8 mouse cellular contexts compared by ENCODE assay signal in genomic region chrX:12839406-12840159, GRCm38 (mm10).
A peak's percentile ranks its signal among the peaks of the same experiment; 100 is the strongest.
DNase-seq lines count a peak whose midpoint lies in the region; ATAC-seq and TF ChIP-seq lines count a peak whose summit lies in the region.

No protein-coding gene starts in this region.

- peaks cover 8% of the 10 kb centered on the region for H3K27me3 ChIP-seq in embryonic facial prominence, embryonic 10.5 days (replicated peaks; ENCODE audit: low read depth, poor library complexity, severe bottlenecking)
- H3K27me3 ChIP-seq in heart, embryonic 15.5 days = no peaks in the 10 kb centered on the region
- H3K27me3 ChIP-seq in kidney, postnatal 0 days (ENCODE audit: insufficient read depth, low read length) = no peaks in the 10 kb centered on the region
- H3K27me3 ChIP-seq in liver, embryonic 12.5 days (replicated peaks) = no peaks in the 10 kb centered on the region
- no peaks in the 10 kb centered on the region for H3K27me3 ChIP-seq in thymus, adult 2 months (ENCODE audit: control insufficient read depth, insufficient read depth, low read length)

- H3K9ac ChIP-seq in heart, embryonic 15.5 days = peak overlapping the region; percentile 31; the same call in 1 of the 2 replicates
- no peak overlapping the region for H3K9ac ChIP-seq in kidney, postnatal 0 days (ENCODE audit: low read depth, low read length)
- no peak overlapping the region for H3K9ac ChIP-seq in liver, embryonic 12.5 days

- peaks cover 9% of the 10 kb centered on the region; the same call in 1 of the 2 replicates for H3K4me1 ChIP-seq in embryonic facial prominence, embryonic 10.5 days
- H3K4me1 ChIP-seq in heart, embryonic 15.5 days (replicated peaks) = peaks cover 12% of the 10 kb centered on the region; the same call in 1 of the 2 replicates
- no peaks in the 10 kb centered on the region for H3K4me1 ChIP-seq in kidney, postnatal 0 days (replicated peaks; ENCODE audit: insufficient read depth, low read length)
- H3K4me1 ChIP-seq in liver, embryonic 12.5 days = no peaks in the 10 kb centered on the region
- H3K4me1 ChIP-seq in thymus, adult 2 months (replicated peaks; ENCODE audit: control insufficient read depth, insufficient read depth, low read length) = peaks cover 5% of the 10 kb centered on the region

- H3K27ac ChIP-seq in embryonic facial prominence, embryonic 10.5 days (replicated peaks) = peak overlapping the region; percentile 77
- peak overlapping the region; percentile 86 for H3K27ac ChIP-seq in heart, embryonic 15.5 days
- H3K27ac ChIP-seq in kidney, postnatal 0 days = peak overlapping the region; percentile 75
- no peak overlapping the region for H3K27ac ChIP-seq in liver, embryonic 12.5 days
- no peak overlapping the region for H3K27ac ChIP-seq in thymus, adult 2 months (ENCODE audit: control insufficient read depth, insufficient read depth, low read length)

- ATAC-seq in heart, embryonic 15.5 days (replicated peaks; ENCODE audit: insufficient number of reproducible peaks, insufficient read depth, low FRiP score, low read depth) = no peak; the same call in 1 of the 2 replicates
- peak; percentile 87 for ATAC-seq in kidney, postnatal 0 days (replicated peaks; ENCODE audit: low FRiP score, low read depth)
- ATAC-seq in liver, embryonic 12.5 days = no peak
- ATAC-seq in monocyte, adult 5-6 weeks (replicated peaks; ENCODE audit: insufficient number of reproducible peaks, low FRiP score, low TSS enrichment, poor library complexity, severe bottlenecking) = peak; percentile 73

- DNase-seq in CD4-positive helper T cell, adult 2 months (ENCODE audit: low read depth, low spot score) = peak; percentile 50
- DNase-seq in adipocyte (ENCODE audit: low spot score) = peak; percentile 72
- DNase-seq in embryonic facial prominence, embryonic 10.5 days (ENCODE audit: low spot score) = peak; percentile 44
- peak; percentile 90 for DNase-seq in kidney, postnatal 0 days (ENCODE audit: low spot score)
- DNase-seq in thymus, adult 2 months = peak; percentile 11

- WGBS in embryonic facial prominence, embryonic 10.5 days = 26% methylated on average over 11 of the region's 11 CpGs
- WGBS in heart, embryonic 15.5 days = 25% methylated on average over 11 of the region's 11 CpGs
- WGBS in kidney, postnatal 0 days = 23% methylated on average over 10 of the region's 11 CpGs
- 8% methylated on average over 8 of the region's 11 CpGs for WGBS in liver, embryonic 12.5 days (ENCODE audit: insufficient replicate concordance)
- WGBS in thymus, adult 2 months = 24% methylated on average over 11 of the region's 11 CpGs

- peak overlapping the region; percentile 48 for H3K4me3 ChIP-seq in embryonic facial prominence, embryonic 10.5 days
- H3K4me3 ChIP-seq in heart, embryonic 15.5 days = peak overlapping the region; percentile 45
- H3K4me3 ChIP-seq in kidney, postnatal 0 days (replicated peaks; ENCODE audit: low read depth, low read length) = peak overlapping the region; percentile 26
- peak overlapping the region; percentile 20 for H3K4me3 ChIP-seq in liver, embryonic 12.5 days
- H3K4me3 ChIP-seq in thymus, adult 2 months (ENCODE audit: control insufficient read depth, insufficient read depth, low read length) = no peak overlapping the region

- no peak for TF ChIP-seq POLR2A in thymus, adult 2 months (IDR thresholded peaks at IDR 0.05; ENCODE audit: control insufficient read depth, extremely low read depth, insufficient read depth, low read length, poor library complexity)

- H3K4me2 ChIP-seq in heart, embryonic 15.5 days = peak overlapping the region; percentile 62
- H3K4me2 ChIP-seq in kidney, postnatal 0 days (ENCODE audit: low read length) = peak overlapping the region; percentile 51
- peak overlapping the region; percentile 50 for H3K4me2 ChIP-seq in liver, embryonic 12.5 days

- no peaks in the 10 kb centered on the region for H3K9me3 ChIP-seq in embryonic facial prominence, embryonic 10.5 days
- no peaks in the 10 kb centered on the region for H3K9me3 ChIP-seq in heart, embryonic 15.5 days (replicated peaks)
- H3K9me3 ChIP-seq in kidney, postnatal 0 days (replicated peaks; ENCODE audit: low read length) = no peaks in the 10 kb centered on the region
- H3K9me3 ChIP-seq in liver, embryonic 12.5 days (replicated peaks) = no peaks in the 10 kb centered on the region

- H3K36me3 ChIP-seq in embryonic facial prominence, embryonic 10.5 days (replicated peaks) = no peaks in the 10 kb centered on the region
- no peaks in the 10 kb centered on the region for H3K36me3 ChIP-seq in heart, embryonic 15.5 days
- no peaks in the 10 kb centered on the region for H3K36me3 ChIP-seq in kidney, postnatal 0 days (ENCODE audit: insufficient read depth, low read length)
- H3K36me3 ChIP-seq in liver, embryonic 12.5 days = no peaks in the 10 kb centered on the region
- no peaks in the 10 kb centered on the region for H3K36me3 ChIP-seq in thymus, adult 2 months (ENCODE audit: control insufficient read depth, insufficient read depth, low read length)

- peak; percentile 78 for TF ChIP-seq CTCF in kidney, postnatal 0 days (IDR thresholded peaks at IDR 0.05; ENCODE audit: low read depth)
- no peak for TF ChIP-seq CTCF in thymus, adult 2 months (IDR thresholded peaks at IDR 0.05; ENCODE audit: borderline replicate concordance, control insufficient read depth, extremely low read depth, insufficient read depth, low read length, poor library complexity)

Comparison
In these comparisons a context has a peak if more than half of its experiments do, and no peak if none do; other contexts are left out.
1. DNase-seq: peak in every context shown above with its lines; median percentile 90 in kidney, postnatal 0 days; 72 in adipocyte; 50 in CD4-positive helper T cell, adult 2 months; 44 in embryonic facial prominence, embryonic 10.5 days; 11 in thymus, adult 2 months.
2. H3K27ac ChIP-seq: peak in embryonic facial prominence, embryonic 10.5 days (single experiment), heart, embryonic 15.5 days (single experiment) and kidney, postnatal 0 days (single experiment); none in liver, embryonic 12.5 days (single experiment) and thymus, adult 2 months (single experiment).
3. ATAC-seq: peak in kidney, postnatal 0 days (single experiment) and monocyte, adult 5-6 weeks (single experiment); none in heart, embryonic 15.5 days (single experiment) and liver, embryonic 12.5 days (single experiment).
4. Peak in every context shown above with its lines, with median percentiles within 50 percentile points of each other: H3K4me2 ChIP-seq.